Mouse (Mus musculus) C2C12 (cell line): ENCODE data around the gene Nek4.

ENCODE experiments used
- CTCF ChIP-seq: IDR thresholded peaks from one replicate; pipeline ENCODE4 v1.5.1; 2011; ENCODE audit not compliant: control insufficient read depth, insufficient read depth, insufficient read length
- FOSL1 ChIP-seq: IDR thresholded peaks from one replicate; pipeline ENCODE4 v1.8.0; 2011; ENCODE audit warnings: mild to moderate bottlenecking, low read length; ENCODE audit not compliant: poor library complexity, insufficient read depth, severe bottlenecking
- MAX ChIP-seq: IDR thresholded peaks from one replicate; pipeline ENCODE4 v1.6.1; 2011; ENCODE audit warnings: mild to moderate bottlenecking, control low read depth
- USF1 ChIP-seq: IDR thresholded peaks from one replicate; pipeline ENCODE4 v1.6.1; 2011; ENCODE audit warnings: low read depth, mild to moderate bottlenecking, control low read depth, moderate library complexity

GRCm38 (mm10) chr14:30916516-30916915, 34.7 kb upstream of the Nek4 start:
- TF ChIP-seq MAX (no peak), CTCF (no peak), FOSL1 (no peak), USF1 (no peak)
